Mouse (Mus musculus): ENCODE measurements around the gene Ecsit.

GRCm38 (mm10) chr9:22134246-22134890 is 49.1 kb upstream of the Ecsit start:
- TF ChIP-seq CTCF (IDR thresholded peaks at IDR 0.05; ENCODE audit: borderline replicate concordance, insufficient read depth, low read depth, low read length) (no peak), POLR2A (IDR thresholded peaks at IDR 0.05; ENCODE audit: borderline replicate concordance, insufficient read depth, low read length) (no peak)
